Mouse (Mus musculus) megakaryocyte progenitor cell, adult 5-6 weeks (primary cell): ENCODE results near the gene Mzf1. TPM values are rescaled to one million over a fixed set of nuclear protein-coding genes. Genes with fewer than 3 reads are reported as not detected.

Source experiments
- ATAC-seq: replicated peaks from 2 replicates; pipeline ENCODE4 v1.8.0; 2016; ENCODE audit warnings: mild to moderate bottlenecking, moderate TSS enrichment, inconsistent platforms; ENCODE audit not compliant: poor library complexity
- total RNA-seq, 2 experiments: library from RNA; stranded (forward) in 1 of 2; stranded (reverse) in 1 of 2; fragments of 157-497, 149-512 nt in 1 of 2; fragments of 200-1000 nt in 1 of 2; gene quantifications; 2 replicates each; pipeline versions ENCODE4 v1.2.3 to v1.2.4; 2015 to 2017

Gene Mzf1
- total RNA-seq, 2 experiments from 2014 or later: 0.25 to 0.37 TPM

DNA sequence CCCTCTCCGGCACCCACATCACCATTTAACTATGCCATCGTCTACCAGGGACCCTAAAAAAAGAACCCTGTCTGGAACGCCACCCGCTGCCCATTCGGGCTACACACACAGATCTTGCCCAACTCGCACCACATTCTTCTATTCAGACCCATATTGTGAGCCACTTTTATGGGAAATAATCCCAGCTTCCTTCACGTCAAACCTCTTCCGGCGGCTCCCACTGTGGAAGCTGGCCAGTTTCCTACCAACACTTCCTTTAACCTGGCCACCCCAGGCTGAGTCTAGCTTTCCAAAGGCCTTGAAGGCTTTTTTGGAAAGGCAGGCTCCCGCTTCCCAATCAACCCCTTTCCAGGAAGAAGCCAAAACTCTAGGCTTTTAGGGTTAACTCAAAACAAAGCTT is 48.0 kb downstream of the Mzf1 start:
- no peak for ATAC-seq

- ATAC-seq: no peak
Observed at GRCm38 (mm10) chr7:13006011-13006410, 48.6 kb downstream of the Mzf1 start.

- ATAC-seq: no peak
Observed at GRCm38 (mm10) chr7:13003380-13003779, 51.2 kb downstream of the Mzf1 start.

- ATAC-seq: no peak
Observed at GRCm38 (mm10) chr7:13001584-13001983, 53.0 kb downstream of the Mzf1 start.

DNA sequence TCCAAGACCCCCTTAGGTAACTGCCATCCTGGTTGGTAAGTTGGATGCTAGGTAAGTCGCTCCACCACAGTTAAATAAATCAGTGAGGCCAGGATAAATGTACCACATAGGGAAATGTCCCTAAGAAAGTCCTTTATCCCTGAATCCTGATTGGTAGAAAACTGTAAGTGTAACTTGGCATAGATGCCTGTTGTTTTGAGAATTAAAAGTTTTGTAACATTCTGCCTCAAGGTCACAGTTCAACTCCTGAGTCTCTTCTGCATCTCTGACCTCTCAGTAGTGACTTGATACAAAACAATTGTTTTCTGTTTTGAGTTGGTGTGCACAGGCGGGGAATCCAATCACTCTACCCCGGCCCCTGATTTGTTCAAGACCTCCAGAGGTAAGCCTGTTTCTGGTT is 55.7 kb downstream of the Mzf1 start, which contains the start of gene Trim28:
Gene Trim28, plus strand, starts transcription at position 264 of the 400 bp plus-strand sequence.
- no peak for ATAC-seq

DNA sequence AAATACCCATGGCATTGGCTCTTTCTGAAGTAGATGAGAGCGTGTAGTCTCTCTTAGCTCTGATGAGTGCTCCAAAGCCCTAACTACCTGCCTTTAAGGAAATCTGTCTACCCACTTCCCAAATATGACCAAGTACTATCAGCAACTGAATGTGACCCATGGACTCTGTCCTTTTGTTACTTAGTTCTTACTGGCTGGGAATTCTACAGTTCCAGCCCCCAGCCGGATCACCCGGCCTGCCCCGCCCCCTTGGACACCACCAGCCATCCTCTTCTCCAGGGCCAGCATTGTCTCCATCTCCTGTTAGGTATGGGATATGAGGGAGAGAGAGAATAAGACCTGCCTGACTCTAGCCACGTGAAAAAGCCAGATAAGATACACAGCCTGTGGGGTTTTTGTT is 56.5 kb downstream of the Mzf1 start, which contains the start of gene Slc27a5:
Gene Slc27a5, minus strand, starts transcription at position 140 of the 400 bp plus-strand sequence.
- ATAC-seq: no peak

GRCm38 (mm10) chr7:12997230-12997629 is 57.3 kb downstream of the Mzf1 start:
- ATAC-seq: no peak

DNA sequence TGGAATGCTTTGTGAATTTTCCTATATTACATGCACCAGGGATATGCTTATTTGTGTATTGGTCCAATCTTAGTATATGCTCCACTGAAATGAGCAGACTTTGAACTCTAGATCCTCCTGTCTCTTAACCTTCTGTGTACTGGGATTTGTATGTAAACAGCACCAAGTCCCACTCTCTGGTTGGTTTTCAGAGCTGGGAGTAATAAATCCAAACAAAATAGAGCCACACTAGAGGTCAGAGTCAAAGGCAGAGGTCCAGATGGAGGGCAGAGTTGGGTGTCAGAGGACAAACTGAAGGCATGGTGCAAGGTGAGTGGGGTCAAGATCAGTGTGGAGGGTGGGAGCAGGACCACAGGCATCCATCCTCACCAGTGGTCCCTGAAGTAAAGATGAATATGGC is 58.7 kb downstream of the Mzf1 start:
- ATAC-seq: no peak

DNA sequence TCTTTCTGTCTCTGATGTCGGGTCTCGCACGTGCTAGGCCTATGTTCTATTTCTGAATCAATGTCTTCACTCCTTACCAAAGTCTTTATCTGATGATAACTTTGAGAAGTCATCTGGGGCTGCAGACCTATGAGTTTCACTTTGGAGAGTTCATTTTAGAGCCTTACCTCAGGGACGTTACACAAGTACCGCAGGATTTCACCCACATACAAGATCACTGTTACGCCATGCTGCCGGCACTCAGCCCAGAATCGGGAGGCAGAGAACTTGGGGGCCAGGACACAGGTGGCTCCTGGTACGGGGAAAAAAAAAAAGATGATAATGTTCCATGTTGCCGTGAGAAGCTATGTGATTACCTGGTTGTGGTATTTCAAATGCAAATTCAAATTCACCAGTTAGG is 61.4 kb downstream of the Mzf1 start:
- no peak for ATAC-seq

Other genes starting within 250 kb of the Mzf1 start
- gene Zfp329, start 235.9 kb downstream of the Mzf1 start, total RNA-seq (2015): 6.5 and 7.5 TPM in 2 replicates
- gene Zfp329, start 235.9 kb downstream of the Mzf1 start, total RNA-seq (2017): 6.2 and 7.8 TPM in 2 replicates
- 26.4 and 30.9 TPM in 2 replicates for gene Zfp110, start 220.0 kb downstream of the Mzf1 start, total RNA-seq (2015)
- 31.2 and 36.8 TPM in 2 replicates for gene Zfp110, start 220.0 kb downstream of the Mzf1 start, total RNA-seq (2017)
- 3.2 and 5.9 TPM in 2 replicates for gene Zfp128, start 173.6 kb downstream of the Mzf1 start, total RNA-seq (2015)
- gene Zfp128, start 173.6 kb downstream of the Mzf1 start, total RNA-seq (2017): 2.0 and 2.7 TPM in 2 replicates
- 20.6 and 22.2 TPM in 2 replicates for gene Zscan22, start 156.9 kb downstream of the Mzf1 start, total RNA-seq (2015)
- 6.4 and 8.2 TPM in 2 replicates for gene Zscan22, start 156.9 kb downstream of the Mzf1 start, total RNA-seq (2017)
- 3,071 and 3,115 TPM in 2 replicates for gene Rps5, start 132.5 kb downstream of the Mzf1 start, total RNA-seq (2015)
- gene Rps5, start 132.5 kb downstream of the Mzf1 start, total RNA-seq (2017): 1,264 and 1,790 TPM in 2 replicates
- 0.76 and 1.0 TPM in 2 replicates for gene Rnf225, start 127.3 kb downstream of the Mzf1 start, total RNA-seq (2015)
- gene Rnf225, start 127.3 kb downstream of the Mzf1 start, total RNA-seq (2017): 0.57 and 0.62 TPM in 2 replicates
- gene Zfp324, start 88.9 kb downstream of the Mzf1 start, total RNA-seq (2015): 3.9 and 4.0 TPM in 2 replicates
- 6.5 and 8.5 TPM in 2 replicates for gene Zfp324, start 88.9 kb downstream of the Mzf1 start, total RNA-seq (2017)
- 3.1 and 4.4 TPM in 2 replicates for gene Zfp446, start 76.9 kb downstream of the Mzf1 start, total RNA-seq (2015)
- gene Zfp446, start 76.9 kb downstream of the Mzf1 start, total RNA-seq (2017): 2.6 and 3.3 TPM in 2 replicates
- gene Slc27a5, start 56.6 kb downstream of the Mzf1 start, total RNA-seq (2015): not detected in 2 replicates
- not detected in 2 replicates for gene Slc27a5, start 56.6 kb downstream of the Mzf1 start, total RNA-seq (2017)
- 389 and 409 TPM in 2 replicates for gene Trim28, start 55.6 kb downstream of the Mzf1 start, total RNA-seq (2015)
- gene Trim28, start 55.6 kb downstream of the Mzf1 start, total RNA-seq (2017): 506 and 507 TPM in 2 replicates
- gene Zbtb45, start 44.7 kb downstream of the Mzf1 start, total RNA-seq (2015): 11.4 and 13.8 TPM in 2 replicates
- gene Zbtb45, start 44.7 kb downstream of the Mzf1 start, total RNA-seq (2017): 7.8 and 9.8 TPM in 2 replicates
- 145 and 150 TPM in 2 replicates for gene Chmp2a, start 20.0 kb downstream of the Mzf1 start, total RNA-seq (2015)
- 168 and 203 TPM in 2 replicates for gene Chmp2a, start 20.0 kb downstream of the Mzf1 start, total RNA-seq (2017)
- gene Ube2m, start 16.5 kb downstream of the Mzf1 start, total RNA-seq (2015): 150 and 160 TPM in 2 replicates
- gene Ube2m, start 16.5 kb downstream of the Mzf1 start, total RNA-seq (2017): 123 and 179 TPM in 2 replicates
- gene Vmn1r85, start 40.4 kb upstream of the Mzf1 start, total RNA-seq (2015): not detected in 2 replicates
- not detected in 2 replicates for gene Vmn1r85, start 40.4 kb upstream of the Mzf1 start, total RNA-seq (2017)
- gene Vmn1r86, start 65.2 kb upstream of the Mzf1 start, total RNA-seq (2015): not detected in 2 replicates
- not detected in 2 replicates for gene Vmn1r86, start 65.2 kb upstream of the Mzf1 start, total RNA-seq (2017)
- gene Vmn1r87, start 85.4 kb upstream of the Mzf1 start, total RNA-seq (2015): not detected in 2 replicates
- not detected in 2 replicates for gene Vmn1r87, start 85.4 kb upstream of the Mzf1 start, total RNA-seq (2017)
- 0.02 and 0.12 TPM in 2 replicates for gene Vmn1r88, start 104.8 kb upstream of the Mzf1 start, total RNA-seq (2015)
- gene Vmn1r88, start 104.8 kb upstream of the Mzf1 start, total RNA-seq (2017): under 0.01 TPM in 1 of 2 replicates, not detected in the other
- not detected in 2 replicates for gene Vmn1r89, start 158.3 kb upstream of the Mzf1 start, total RNA-seq (2015)
- gene Vmn1r89, start 158.3 kb upstream of the Mzf1 start, total RNA-seq (2017): not detected in 2 replicates
- 113 and 128 TPM in 2 replicates for gene Lig1, start 222.5 kb upstream of the Mzf1 start, total RNA-seq (2015)
- 76.5 and 96.9 TPM in 2 replicates for gene Lig1, start 222.5 kb upstream of the Mzf1 start, total RNA-seq (2017)
- 2.4 and 3.2 TPM in 2 replicates for gene Zswim9, start 224.0 kb upstream of the Mzf1 start, total RNA-seq (2015)
- gene Zswim9, start 224.0 kb upstream of the Mzf1 start, total RNA-seq (2017): 3.4 and 4.7 TPM in 2 replicates